ENCODE assay signal across 15 mouse cellular contexts in genomic region chr17:63496153-63496552, GRCm38 (mm10). TPM values are rescaled to one million over a fixed set of nuclear protein-coding genes. Genes with fewer than 3 reads are reported as not detected.
DNase-seq lines count a peak whose midpoint lies in the region; ATAC-seq and TF ChIP-seq lines count a peak whose summit lies in the region.
"Had no signal": no experiment of that assay in that cellular context is flagged by ENCODE, and none has a peak within 500 bp of the region (broad histone marks: within the 10 kb centered on the region; RNA-seq: fewer than 3 reads in every experiment).

No protein-coding gene starts in this region.

- no peak overlapping the region for H3K27ac ChIP-seq in heart, postnatal 0 days (ENCODE audit: low read depth)
- peak overlapping the region; percentile 31 for H3K27ac ChIP-seq in liver, embryonic 12.5 days
- no peak overlapping the region for H3K27ac ChIP-seq in hindbrain, postnatal 0 days
- no peak overlapping the region for H3K27ac ChIP-seq in midbrain, embryonic 13.5 days
- H3K27ac ChIP-seq: forebrain, embryonic 15.5 days; left cerebral cortex, adult 2 months had no signal

- no peaks in the 10 kb centered on the region for H3K36me3 ChIP-seq in heart, postnatal 0 days (replicated peaks; ENCODE audit: control insufficient read depth, insufficient read depth, low read length)
- no peaks in the 10 kb centered on the region for H3K36me3 ChIP-seq in liver, embryonic 12.5 days
- H3K36me3 ChIP-seq in hindbrain, postnatal 0 days (ENCODE audit: insufficient read depth, low read length): no peaks in the 10 kb centered on the region
- H3K36me3 ChIP-seq in midbrain, embryonic 13.5 days: no peaks in the 10 kb centered on the region
- H3K36me3 ChIP-seq: forebrain, embryonic 15.5 days had no signal

- no peak overlapping the region for H3K4me3 ChIP-seq in heart, postnatal 0 days (ENCODE audit: low read depth, low read length)
- H3K4me3 ChIP-seq in liver, embryonic 12.5 days: no peak overlapping the region
- H3K4me3 ChIP-seq in hindbrain, postnatal 0 days (ENCODE audit: low read length): no peak overlapping the region
- no peak overlapping the region for H3K4me3 ChIP-seq in midbrain, embryonic 13.5 days (replicated peaks)
- H3K4me3 ChIP-seq: forebrain, embryonic 15.5 days; left cerebral cortex, adult 2 months had no signal

- no peak for TF ChIP-seq EP300 in heart, postnatal 0 days (IDR thresholded peaks at IDR 0.05; ENCODE audit: low read depth)

- H3K9me3 ChIP-seq in heart, postnatal 0 days (replicated peaks; ENCODE audit: control insufficient read depth, low read length): no peaks in the 10 kb centered on the region
- no peaks in the 10 kb centered on the region for H3K9me3 ChIP-seq in liver, embryonic 12.5 days (replicated peaks)
- no peaks in the 10 kb centered on the region for H3K9me3 ChIP-seq in hindbrain, postnatal 0 days (ENCODE audit: low read length)
- H3K9me3 ChIP-seq in midbrain, embryonic 13.5 days: no peaks in the 10 kb centered on the region
- H3K9me3 ChIP-seq: forebrain, embryonic 15.5 days had no signal

- DNase-seq in heart, postnatal 0 days (ENCODE audit: low spot score): no peak
- no peak for DNase-seq in heart, adult 18-20 months
- DNase-seq in liver: no peak
- no peak for DNase-seq in hindbrain, postnatal 0 days (ENCODE audit: low spot score)
- no peak for DNase-seq in gastrocnemius, postnatal 4 days (ENCODE audit: low spot score in 2 of 2)
- DNase-seq: cerebellum, postnatal 10 days; lung, postnatal 14 days; thymus, adult 2 months had no signal

- 45% methylated on average over 5 of the region's 5 CpGs for WGBS in heart, postnatal 0 days
- 66% methylated on average over 5 of the region's 5 CpGs for WGBS in liver, embryonic 12.5 days (ENCODE audit: insufficient replicate concordance)
- WGBS in hindbrain, postnatal 0 days: 42% methylated on average over 5 of the region's 5 CpGs
- WGBS in midbrain, embryonic 13.5 days: 63% methylated on average over 5 of the region's 5 CpGs

- 0 out of 2 replicates have a peak overlapping the region, but pooled peaks have one; percentile 3 for H3K4me2 ChIP-seq in heart, postnatal 0 days (ENCODE audit: low read depth, low read length)
- 0 out of 2 replicates have a peak overlapping the region, but pooled peaks have one; percentile 8 for H3K4me2 ChIP-seq in liver, embryonic 12.5 days
- H3K4me2 ChIP-seq in hindbrain, postnatal 0 days (ENCODE audit: low read depth, low read length): peak overlapping the region; percentile 16; the same call in 1 of the 2 replicates
- peak overlapping the region; percentile 72 for H3K4me2 ChIP-seq in midbrain, embryonic 13.5 days (replicated peaks)
- H3K4me2 ChIP-seq: forebrain, embryonic 15.5 days had no signal

- no peak for TF ChIP-seq CTCF in heart, postnatal 0 days (IDR thresholded peaks at IDR 0.05; ENCODE audit: low read depth)
- TF ChIP-seq CTCF in hindbrain, postnatal 0 days (IDR thresholded peaks at IDR 0.05; ENCODE audit: low read depth): no peak

- H3K9ac ChIP-seq in heart, postnatal 0 days (replicated peaks; ENCODE audit: low read depth, low read length): no peak overlapping the region; the same call in 1 of the 2 replicates
- no peak overlapping the region for H3K9ac ChIP-seq in liver, embryonic 12.5 days
- no peak overlapping the region for H3K9ac ChIP-seq in hindbrain, postnatal 0 days (replicated peaks; ENCODE audit: low read length)
- H3K9ac ChIP-seq in midbrain, embryonic 13.5 days (replicated peaks): peak overlapping the region; percentile 7; the same call in 1 of the 2 replicates
- H3K9ac ChIP-seq: forebrain, embryonic 15.5 days had no signal

- H3K27me3 ChIP-seq in heart, postnatal 0 days (ENCODE audit: control insufficient read depth, insufficient read depth, low read length): no peaks in the 10 kb centered on the region
- H3K27me3 ChIP-seq in liver, embryonic 12.5 days (replicated peaks): no peaks in the 10 kb centered on the region
- H3K27me3 ChIP-seq in hindbrain, postnatal 0 days (ENCODE audit: insufficient read depth, low read length): no peaks in the 10 kb centered on the region
- no peaks in the 10 kb centered on the region for H3K27me3 ChIP-seq in midbrain, embryonic 13.5 days
- H3K27me3 ChIP-seq: CH12.LX; forebrain, embryonic 15.5 days; Patski had no signal

- peaks cover 27% of the 10 kb centered on the region for H3K4me1 ChIP-seq in heart, postnatal 0 days (ENCODE audit: control insufficient read depth, insufficient read depth)
- H3K4me1 ChIP-seq in liver, embryonic 12.5 days: peaks cover 60% of the 10 kb centered on the region
- H3K4me1 ChIP-seq in hindbrain, postnatal 0 days (ENCODE audit: insufficient read depth, low read length): peaks cover 14% of the 10 kb centered on the region
- H3K4me1 ChIP-seq in midbrain, embryonic 13.5 days (replicated peaks): peaks cover 62% of the 10 kb centered on the region

- ATAC-seq in heart, postnatal 0 days (ENCODE audit: insufficient read depth, low read depth): no peak
- ATAC-seq in liver, embryonic 12.5 days: no peak
- no peak for ATAC-seq in hindbrain, postnatal 0 days
- no peak for ATAC-seq in midbrain, embryonic 13.5 days
- ATAC-seq in megakaryocyte-erythroid progenitor cell, adult 5-6 weeks (replicated peaks; ENCODE audit: low FRiP score, low TSS enrichment, poor library complexity, severe bottlenecking): no peak
- ATAC-seq: forebrain, embryonic 15.5 days; Patski had no signal

RNA-seq across cellular contexts. Expression of gene Fbxl17, which starts 3.7 kb away (rescaled TPM):
- 20.5 and 26.3 TPM in 2 replicates for total RNA-seq in heart, postnatal 0 days (2014; rRNA removed; ENCODE audit: low replicate concordance)
- 10.4 and 11.4 TPM in 2 replicates for polyA plus RNA-seq in heart, postnatal 0 days (2015; fragmentation: Nextera tagmentation; extraction: Ambion mirVana)
- total RNA-seq in heart, adult 18-20 months (2021): 10 to 100 TPM; 26.8 to 27.0 TPM
- 3.0 and 3.1 TPM in 2 replicates for polyA plus RNA-seq in liver, embryonic 12.5 days (2016; fragmentation: Nextera tagmentation; extraction: Ambion mirVana)
- 22.3 and 27.6 TPM in 2 replicates for total RNA-seq in hindbrain, postnatal 0 days (2014; rRNA removed)
- 10.0 and 13.1 TPM in 2 replicates for polyA plus RNA-seq in hindbrain, postnatal 0 days (2015; fragmentation: Nextera tagmentation; extraction: Ambion mirVana)
- polyA plus RNA-seq in midbrain, embryonic 13.5 days (2015; fragmentation: Nextera tagmentation; extraction: Ambion mirVana): 28.5 and 29.0 TPM in 2 replicates
- total RNA-seq in gastrocnemius, postnatal 4 days (2021): 10 to 100 TPM; 31.3 to 36.7 TPM
- total RNA-seq in megakaryocyte-erythroid progenitor cell, adult 5-6 weeks (2014; fragmentation: Nextera tagmentation): 5.2 and 12.5 TPM in 2 replicates
- total RNA-seq in megakaryocyte-erythroid progenitor cell, adult 5-6 weeks (2017): 3.7 and 7.6 TPM in 2 replicates

Comparison
In these comparisons a context has a peak if more than half of its experiments do, and no peak if none do; other contexts are left out.
1. H3K4me2 ChIP-seq: peak in every context shown above with its lines; median percentile 72 in midbrain, embryonic 13.5 days; 16 in hindbrain, postnatal 0 days; 8 in liver, embryonic 12.5 days; 3 in heart, postnatal 0 days.